Mouse (Mus musculus) skeletal muscle tissue, adult 2 months (tissue): ENCODE data around the gene Cnmd.
A peak's percentile ranks its signal among the peaks of the same experiment; 100 is the strongest.

Experiments
- DNase-seq: peaks from one replicate; pipeline ENCODE4 v3.0.0-alpha.2; 2012; ENCODE audit warnings: low read depth, low spot score

The Cnmd gene

DNA sequence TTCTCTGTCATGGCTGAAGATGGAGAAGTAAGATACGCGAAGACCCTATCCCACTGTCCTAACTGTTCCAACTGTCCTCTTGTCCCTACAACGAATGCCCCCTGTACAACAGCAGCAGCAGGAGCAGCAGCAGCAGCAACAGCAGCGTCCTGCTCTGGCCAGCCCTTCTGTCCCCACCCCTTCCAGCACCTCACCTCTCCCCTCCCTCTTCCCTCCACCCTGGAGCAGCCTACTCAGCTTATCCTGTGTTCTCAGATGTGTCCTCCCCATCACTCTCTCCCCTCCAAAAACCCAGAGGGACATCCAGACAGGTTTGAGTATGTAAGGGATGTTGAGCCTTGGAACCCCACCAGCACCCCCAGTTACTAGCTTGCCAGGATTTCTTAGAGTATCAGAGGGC, at the start of gene Cnmd:
TSS of gene Cnmd (minus strand) at position 170 of the 400 bp plus-strand sequence.
- no peak for DNase-seq

- no peak for DNase-seq
Observed at GRCm38 (mm10) chr14:79711301-79711700, 49.3 kb upstream of the Cnmd start.

DNA sequence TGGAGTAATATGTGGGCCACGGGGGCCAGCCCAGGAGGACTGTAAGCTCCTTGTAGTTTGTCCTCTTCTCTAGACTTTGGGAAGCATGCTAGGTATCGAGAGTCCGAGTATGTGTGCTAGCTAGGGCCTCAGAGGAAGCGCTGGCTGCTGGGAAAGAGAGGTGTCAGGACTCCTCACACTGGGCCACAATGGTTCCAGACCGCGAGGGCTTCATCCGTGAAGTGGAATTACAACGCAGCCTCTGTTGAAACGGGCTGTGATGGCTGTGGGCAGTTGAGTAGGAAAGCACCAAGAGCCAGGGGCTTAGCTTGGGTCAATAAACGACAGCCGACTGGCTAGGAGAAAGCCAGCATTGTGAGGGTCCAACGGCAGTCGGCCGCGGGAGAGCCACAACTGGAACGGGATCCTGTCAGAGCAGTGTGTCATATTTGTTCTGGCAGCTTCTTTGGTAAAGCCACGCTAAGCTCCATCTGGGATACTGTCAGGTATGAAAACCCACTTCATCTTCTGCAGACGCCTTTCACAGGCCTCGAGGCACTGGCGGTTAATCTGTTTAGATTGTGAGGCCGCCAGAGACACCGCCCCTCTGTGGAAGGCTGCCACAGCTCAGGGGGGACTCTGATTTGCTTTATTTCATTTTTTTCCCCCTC, 41.7 kb upstream of the Cnmd start:
- DNase-seq = no peak

- DNase-seq = no peak
Observed at GRCm38 (mm10) chr14:79701606-79702005, 39.6 kb upstream of the Cnmd start.

DNA sequence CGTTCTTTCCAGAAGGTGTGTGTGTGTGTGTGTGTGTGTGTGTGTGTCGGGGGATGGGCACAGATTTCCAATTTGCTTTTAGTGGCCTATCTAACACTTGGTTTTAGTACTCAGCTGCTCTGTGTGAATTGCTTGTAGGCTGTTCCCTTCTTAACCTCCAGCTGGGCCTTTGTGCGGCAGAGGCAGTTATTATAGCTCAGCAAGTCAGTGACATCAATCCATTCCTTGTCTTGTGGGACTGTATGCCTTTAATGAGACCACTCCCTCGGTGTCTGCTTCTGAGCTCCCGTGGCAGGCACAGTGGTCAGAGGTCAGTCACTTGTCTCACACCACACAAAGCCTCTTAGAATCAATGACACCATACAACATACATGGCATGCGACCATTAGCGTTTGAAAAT, 39.1 kb upstream of the Cnmd start:
- no peak for DNase-seq

DNA sequence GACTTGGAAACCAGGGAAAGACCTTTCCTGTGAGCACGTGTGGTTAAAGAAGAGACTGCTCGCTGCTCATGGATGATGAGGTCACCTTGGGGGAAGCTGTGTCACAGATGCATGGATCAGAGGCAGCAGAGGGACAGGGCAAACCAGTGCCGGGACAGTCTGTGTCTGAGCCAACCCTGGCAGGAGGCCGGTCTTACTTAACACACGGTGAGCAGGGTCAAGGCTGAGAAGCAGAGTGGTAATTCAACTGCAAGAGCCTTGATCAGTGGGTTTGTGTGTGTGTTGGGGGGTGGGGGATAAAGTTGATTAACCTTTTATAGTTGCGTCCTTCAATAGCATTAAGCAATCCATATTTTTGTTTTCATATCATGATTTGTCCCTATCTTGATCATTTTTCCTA, 37.4 kb upstream of the Cnmd start:
- DNase-seq = no peak

GRCm38 (mm10) chr14:79690068-79690844, 28.3 kb upstream of the Cnmd start:
- peak; percentile 46 for DNase-seq

GRCm38 (mm10) chr14:79680652-79681051, 18.7 kb upstream of the Cnmd start:
- no peak for DNase-seq

DNA sequence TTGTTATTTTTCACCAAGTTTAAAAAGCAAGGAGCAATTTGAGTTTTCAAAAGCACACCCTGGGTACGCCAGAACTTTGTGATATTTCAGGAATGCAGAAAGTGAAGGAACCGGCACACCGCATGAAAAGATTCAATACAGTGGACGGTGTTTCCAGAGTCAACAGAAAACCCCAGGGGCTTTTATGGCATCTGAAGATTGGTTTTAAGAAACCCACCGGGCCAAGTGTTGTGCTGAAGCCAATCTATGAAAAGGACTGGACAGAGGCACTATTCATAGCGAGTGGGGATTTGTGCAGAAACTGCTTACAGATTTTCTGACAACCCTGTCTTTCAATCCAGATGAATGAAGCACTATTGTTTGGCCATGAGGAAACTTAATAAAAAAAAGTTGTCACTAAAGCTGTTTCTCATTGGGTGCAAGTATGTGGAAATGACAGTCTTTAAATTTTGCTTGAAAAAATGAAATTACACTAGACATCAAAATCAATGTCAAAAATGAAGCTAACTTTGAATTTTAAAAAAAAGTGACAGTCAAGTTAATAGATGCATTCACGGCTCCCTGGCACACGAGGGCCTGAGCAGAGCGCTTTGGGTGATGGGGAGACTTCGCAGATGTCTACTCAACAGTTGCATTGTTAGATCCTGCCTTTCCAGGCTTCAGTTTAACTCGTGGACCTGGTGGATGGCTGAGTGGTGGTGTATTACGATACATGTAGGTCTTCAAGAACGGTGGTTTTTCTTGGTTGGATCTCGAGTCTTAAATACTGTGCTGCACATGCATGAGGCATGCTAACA, 16.1 kb upstream of the Cnmd start:
- no peak for DNase-seq

DNA sequence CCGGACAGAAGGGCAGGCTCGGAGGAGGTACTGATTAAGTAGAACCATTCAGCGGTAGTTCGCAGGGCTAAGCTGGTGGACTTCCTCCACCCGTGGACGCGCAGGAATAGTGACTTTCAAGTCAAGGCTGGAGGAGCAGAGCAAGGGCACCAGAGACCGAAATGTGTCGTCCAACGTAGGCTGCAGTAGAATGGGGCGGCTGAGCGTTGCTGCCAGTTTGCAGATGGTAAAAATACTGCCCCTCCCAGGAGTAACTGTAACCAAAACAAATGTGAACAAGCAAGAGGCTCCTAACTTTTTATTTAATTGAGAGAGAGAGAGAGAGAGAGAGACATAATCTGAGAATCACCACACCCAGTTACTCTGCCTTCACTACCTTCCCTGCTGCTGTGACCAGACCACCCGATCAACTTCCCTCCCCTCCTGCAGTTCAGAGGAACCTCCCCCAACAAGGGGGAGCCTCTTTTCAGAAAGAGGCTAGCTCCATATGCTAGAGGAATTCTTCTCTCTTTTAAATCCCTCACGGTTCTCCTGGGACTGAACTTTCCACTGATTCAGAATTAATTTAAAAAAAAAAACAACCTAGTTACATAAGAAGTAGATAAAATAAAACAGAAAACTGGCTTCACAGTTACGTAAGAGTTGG, 15.3 kb upstream of the Cnmd start:
- no peak for DNase-seq

GRCm38 (mm10) chr14:79673083-79674013, 11.4 kb upstream of the Cnmd start:
- no peak for DNase-seq

DNA sequence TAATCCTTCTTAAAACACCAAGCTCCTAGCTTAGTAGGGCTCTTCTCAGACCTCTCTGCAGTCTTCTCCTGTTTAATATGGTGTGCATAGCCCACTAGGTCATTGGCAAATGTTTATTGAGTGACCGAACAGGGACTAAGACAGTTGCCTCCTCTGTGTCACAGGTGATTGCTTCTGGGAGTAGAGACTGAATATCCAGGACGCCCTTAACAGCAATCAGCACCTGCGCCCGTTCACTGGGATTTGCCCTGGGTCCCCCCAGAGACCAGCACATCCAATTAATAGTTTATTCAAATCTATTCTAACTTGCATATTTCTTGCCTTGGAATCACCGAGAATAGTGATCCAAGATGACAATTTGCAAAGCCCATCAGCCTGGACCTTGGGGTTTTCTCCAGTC, 10.6 kb upstream of the Cnmd start:
- no peak for DNase-seq

GRCm38 (mm10) chr14:79671008-79671407, 9.0 kb upstream of the Cnmd start:
- DNase-seq = no peak

GRCm38 (mm10) chr14:79661005-79661917, 709 bp downstream of the Cnmd start:
- DNase-seq = peak; percentile 14

- no peak for DNase-seq
Observed at GRCm38 (mm10) chr14:79660467-79660866, 1.5 kb downstream of the Cnmd start.

- no peak for DNase-seq
Observed at GRCm38 (mm10) chr14:79658748-79659508, 3.0 kb downstream of the Cnmd start.

DNA sequence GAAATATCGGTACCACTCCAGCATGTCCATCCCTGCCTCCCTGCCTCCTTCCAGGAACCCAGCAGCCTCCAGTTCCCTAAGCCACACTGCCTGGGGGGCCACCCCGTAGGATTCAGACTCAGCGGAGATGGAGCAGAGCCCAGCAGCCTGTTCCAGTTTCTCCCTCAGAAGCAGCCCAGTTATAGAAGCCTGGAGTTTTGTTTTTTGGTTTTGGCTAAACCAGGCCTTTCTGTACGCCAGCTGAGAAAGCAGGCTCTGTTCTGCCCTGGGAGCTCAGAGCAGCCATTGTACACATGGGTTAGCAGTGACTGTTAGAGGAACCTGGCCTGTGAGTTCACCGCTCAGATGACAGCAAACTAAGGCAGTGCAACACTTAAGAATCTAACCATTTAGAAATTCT, 3.7 kb downstream of the Cnmd start:
- peak; percentile 27 for DNase-seq

DNA sequence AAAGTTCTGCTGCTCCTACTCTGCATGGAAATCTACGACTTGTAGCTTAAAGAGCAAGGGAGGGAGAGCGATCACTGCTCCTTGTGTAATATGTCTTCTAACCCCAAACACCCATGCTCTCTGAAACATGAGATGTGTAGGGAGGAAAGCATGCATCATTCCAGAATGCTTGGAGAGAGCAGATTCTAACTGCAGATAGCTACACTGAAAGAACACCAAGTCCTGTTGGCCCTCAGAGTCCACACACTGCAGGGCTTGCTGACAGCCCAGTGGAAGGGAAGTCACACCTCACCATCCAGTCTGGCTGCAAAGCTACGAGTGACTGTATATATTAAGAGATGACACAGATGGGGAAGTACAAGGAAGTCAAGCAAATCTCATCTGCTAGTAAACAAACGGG, 9.3 kb downstream of the Cnmd start:
- no peak for DNase-seq

- no peak for DNase-seq
Observed at GRCm38 (mm10) chr14:79649680-79650079, 12.3 kb downstream of the Cnmd start.
